Mouse (Mus musculus) embryonic facial prominence, embryonic 11.5 days (tissue): ENCODE measurements around the gene Sirpb1c. TPM values are rescaled to one million over a fixed set of nuclear protein-coding genes. Genes with fewer than 3 reads are reported as not detected.
"Not testable (repeated sequence)": the region's sequence is repeated elsewhere in the genome, so short reads cannot be mapped to it uniquely, and the experiment has no call there.

Experiments used
- ATAC-seq: fragments of 200-750 bp; cut with Nextera tagmentation; replicated peaks from 2 replicates; pipeline ENCODE4 v1.8.0; 2017; ENCODE audit warnings: low read depth; ENCODE audit not compliant: insufficient number of reproducible peaks, low FRiP score, low TSS enrichment
- DNase-seq: peaks from one replicate; pipeline ENCODE4 v3.0.0-alpha.2; 2015; ENCODE audit warnings: low spot score
- H3K27ac ChIP-seq: fragments of 300-500 bp; sonication (generic); replicated peaks from 2 replicates; pipeline ENCODE4 v1.5.1; 2014; ENCODE audit warnings: mild to moderate bottlenecking, low read depth, low read length, control low read depth
- H3K27me3 ChIP-seq: fragments of 300-500 bp; sonication (generic); 2 replicates; pipeline ENCODE4 v1.6.1; 2014; ENCODE audit warnings: mild to moderate bottlenecking, low read length, moderate library complexity, mixed read lengths; ENCODE audit not compliant: control insufficient read depth, insufficient read depth
- H3K36me3 ChIP-seq: fragments of 300-500 bp; sonication (generic); replicated peaks from 2 replicates; pipeline ENCODE4 v1.6.1; 2014; ENCODE audit warnings: low read depth, mild to moderate bottlenecking, low read length, moderate library complexity, mixed read lengths; ENCODE audit not compliant: control insufficient read depth, insufficient read depth
- H3K4me1 ChIP-seq: fragments of 300-500 bp; sonication (generic); 2 replicates; pipeline ENCODE4 v1.6.1; 2014; ENCODE audit warnings: low read length, mixed read lengths; ENCODE audit not compliant: control insufficient read depth, insufficient read depth
- H3K4me2 ChIP-seq: fragments of 300-500 bp; sonication (generic); 2 replicates; pipeline ENCODE4 v1.6.1; 2014; ENCODE audit warnings: low read depth, mild to moderate bottlenecking, control low read depth, low read length, moderate library complexity
- H3K4me3 ChIP-seq: fragments of 300-500 bp; sonication (generic); 2 replicates; pipeline ENCODE4 v1.5.1; 2014; ENCODE audit warnings: low read depth, low read length, control low read depth
- H3K9ac ChIP-seq: fragments of 300-500 bp; sonication (generic); replicated peaks from 2 replicates; pipeline ENCODE4 v1.6.1; 2014; ENCODE audit warnings: mild to moderate bottlenecking, control low read depth, low read length
- H3K9me3 ChIP-seq: fragments of 300-500 bp; sonication (generic); replicated peaks from 2 replicates; pipeline ENCODE4 v1.6.1; 2016; ENCODE audit warnings: mild to moderate bottlenecking, low read length, inconsistent platforms, mixed read lengths; ENCODE audit not compliant: control insufficient read depth
- WGBS: fragments of 180-500 bp; shearing (Covaris S2); extraction: QIAGEN DNeasy Blood & Tissue Kit; methylation state at CpG from one replicate; pipeline ENCODE4 v1.1.7; 2014; 5-methylcytosine and 5-hydroxymethylcytosine counted together
- polyA plus RNA-seq: library from polyadenylated mRNA; unstranded; fragments of >200 nt; fragmentation: Nextera tagmentation; extraction: Ambion mirVana; gene quantifications from 2 replicates; pipeline ENCODE4 v1.2.1, GENCODE M21; 2014

Gene Sirpb1c
- not detected in 2 replicates for polyA plus RNA-seq

- H3K4me1 ChIP-seq, H3K9ac ChIP-seq, H3K36me3 ChIP-seq, H3K4me3 ChIP-seq, H3K9me3 ChIP-seq, ATAC-seq, DNase-seq, H3K4me2 ChIP-seq, H3K27ac ChIP-seq, H3K27me3 ChIP-seq: not testable (repeated sequence)
- WGBS, result no CpG with 5 or more reads among the region's 1 CpGs
Observed at GRCm38 (mm10) chr3:15848280-15848679, at the start of gene Sirpb1c. Sirpb1c (minus strand) TSS chr3:15848528.

GRCm38 (mm10) chr3:15886380-15886779 is 38.1 kb upstream of the Sirpb1c start:
- no peak overlapping the region for H3K4me3 ChIP-seq
- no peaks in the 10 kb centered on the region for H3K4me1 ChIP-seq
- H3K27me3 ChIP-seq, result no peaks in the 10 kb centered on the region
- H3K27ac ChIP-seq, result no peak overlapping the region
- no peaks in the 10 kb centered on the region for H3K36me3 ChIP-seq
- H3K4me2 ChIP-seq, result no peak overlapping the region
- no peak for ATAC-seq
- H3K9ac ChIP-seq, result no peak overlapping the region
- 89% methylated on average over 3 of the region's 3 CpGs for WGBS
- no peaks in the 10 kb centered on the region for H3K9me3 ChIP-seq
- no peak for DNase-seq

GRCm38 (mm10) chr3:15855773-15856172 is 7.4 kb upstream of the Sirpb1c start:
- not testable (repeated sequence) for DNase-seq, H3K36me3 ChIP-seq, H3K4me3 ChIP-seq, H3K27ac ChIP-seq, H3K4me2 ChIP-seq, H3K27me3 ChIP-seq, H3K9me3 ChIP-seq, ATAC-seq, H3K9ac ChIP-seq, H3K4me1 ChIP-seq

- ATAC-seq, result no peak
- DNase-seq, result no peak
- H3K36me3 ChIP-seq, result no peaks in the 10 kb centered on the region
Observed at GRCm38 (mm10) chr3:15849922-15850321, 1.6 kb upstream of the Sirpb1c start.

GRCm38 (mm10) chr3:15847332-15848047 is 838 bp downstream of the Sirpb1c start:
- H3K27me3 ChIP-seq, result no peaks in the 10 kb centered on the region
- no peaks in the 10 kb centered on the region for H3K9me3 ChIP-seq
- H3K4me3 ChIP-seq, result no peak overlapping the region
- no peak for DNase-seq
- no peak for ATAC-seq
- no peak overlapping the region for H3K27ac ChIP-seq
- H3K36me3 ChIP-seq, result no peaks in the 10 kb centered on the region
- H3K9ac ChIP-seq, result no peak overlapping the region
- 79% methylated on average over 3 of the region's 3 CpGs for WGBS
- H3K4me2 ChIP-seq, result no peak overlapping the region
- H3K4me1 ChIP-seq, result no peaks in the 10 kb centered on the region

More at GRCm38 (mm10) chr3:15849922-15850321, 1.6 kb upstream of the Sirpb1c start:
- Histone ChIP-seq H3K4me1 (no peaks in the 10 kb centered on the region), H3K27me3 (no peaks in the 10 kb centered on the region), H3K27ac (no peak overlapping the region), H3K9ac (no peak overlapping the region), H3K9me3 (no peaks in the 10 kb centered on the region), H3K4me3 (no peak overlapping the region), H3K4me2 (no peak overlapping the region)
- WGBS, result 87% methylated on average over 1 of the region's 1 CpGs

- not testable (repeated sequence) for H3K36me3 ChIP-seq, H3K4me2 ChIP-seq, DNase-seq, H3K27ac ChIP-seq, H3K4me1 ChIP-seq, H3K9ac ChIP-seq, H3K9me3 ChIP-seq, H3K27me3 ChIP-seq, ATAC-seq, H3K4me3 ChIP-seq
- WGBS, result 76% methylated on average over 2 of the region's 2 CpGs
Observed at GRCm38 (mm10) chr3:15773642-15774041, 74.7 kb downstream of the Sirpb1c start.

Other genes starting within 250 kb of the Sirpb1c start
- not detected in 2 replicates for gene Gm5150, start 157.9 kb upstream of the Sirpb1c start, polyA plus RNA-seq